Mouse (Mus musculus) liver, embryonic 16.5 days (tissue): ENCODE measurements at regions not wholly inside any gene's neighbourhood (a gene's known extent, or its start where the extent isn't known, plus 50 kb on each side); places are given as distances from the start of the nearest gene placed in this dataset.

Experiments
- ATAC-seq: fragments of 200-750 bp; cut with Nextera tagmentation; 2 replicates; pipeline ENCODE4 v1.8.0; 2017; ENCODE audit warnings: low read depth, mild to moderate bottlenecking, moderate number of reproducible peaks, moderate library complexity
- H3K27ac ChIP-seq: fragments of 300-500 bp; sonication (generic); 2 replicates; pipeline ENCODE4 v1.5.1; 2014; ENCODE audit warnings: mild to moderate bottlenecking, low read length
- H3K27me3 ChIP-seq: fragments of 300-500 bp; sonication (generic); 2 replicates; pipeline ENCODE4 v1.6.1; 2014; ENCODE audit warnings: low read depth, low read length, mixed read lengths; ENCODE audit not compliant: control insufficient read depth, insufficient read depth
- H3K36me3 ChIP-seq: fragments of 300-500 bp; sonication (generic); 2 replicates; pipeline ENCODE4 v1.6.1; 2014; ENCODE audit warnings: mild to moderate bottlenecking; ENCODE audit not compliant: control insufficient read depth, insufficient read depth
- H3K4me1 ChIP-seq: fragments of 300-500 bp; sonication (generic); 2 replicates; pipeline ENCODE4 v1.6.1; 2014; ENCODE audit warnings: low read depth, low read length, mixed read lengths; ENCODE audit not compliant: control insufficient read depth
- H3K4me2 ChIP-seq: fragments of 300-500 bp; sonication (generic); 2 replicates; pipeline ENCODE4 v1.6.1; 2014; ENCODE audit warnings: low read depth, low read length, mixed read lengths
- H3K4me3 ChIP-seq: fragments of 300-500 bp; sonication (generic); 2 replicates; pipeline ENCODE4 v1.5.1; 2014; ENCODE audit warnings: low read depth, mild to moderate bottlenecking, low read length
- H3K9ac ChIP-seq: fragments of 300-500 bp; sonication (generic); 2 replicates; pipeline ENCODE4 v1.6.1; 2014; ENCODE audit warnings: low read depth, low read length
- H3K9me3 ChIP-seq: fragments of 300-500 bp; sonication (generic); replicated peaks from 2 replicates; pipeline ENCODE4 v1.6.1; 2016; ENCODE audit warnings: low read length; ENCODE audit not compliant: control insufficient read depth
- WGBS: fragments of 180-500 bp; shearing (Covaris S2); extraction: QIAGEN DNeasy Blood & Tissue Kit; methylation state at CpG from one replicate; pipeline ENCODE4 v1.1.7; 2014; ENCODE audit not compliant: insufficient replicate concordance; 5-methylcytosine and 5-hydroxymethylcytosine counted together

GRCm38 (mm10) chr3:35027898-35028297, 377.7 kb downstream of the Sox2 start:
- no peaks in the 10 kb centered on the region for H3K4me1 ChIP-seq
- no peak for ATAC-seq
- no peak overlapping the region for H3K27ac ChIP-seq
- H3K27me3 ChIP-seq: no peaks in the 10 kb centered on the region
- H3K4me3 ChIP-seq: no peak overlapping the region
- H3K4me2 ChIP-seq: no peak overlapping the region
- H3K9ac ChIP-seq: no peak overlapping the region
- H3K36me3 ChIP-seq: no peaks in the 10 kb centered on the region
- H3K9me3 ChIP-seq: no peaks in the 10 kb centered on the region
- 24% methylated on average over 5 of the region's 5 CpGs for WGBS

GRCm38 (mm10) chr3:35029924-35030323, 379.7 kb downstream of the Sox2 start:
- no peak overlapping the region for H3K4me2 ChIP-seq
- no peaks in the 10 kb centered on the region for H3K36me3 ChIP-seq
- no peak overlapping the region for H3K27ac ChIP-seq
- H3K4me3 ChIP-seq: no peak overlapping the region
- no peaks in the 10 kb centered on the region for H3K27me3 ChIP-seq
- 68% methylated on average over 8 of the region's 8 CpGs for WGBS
- no peak for ATAC-seq
- H3K4me1 ChIP-seq: no peaks in the 10 kb centered on the region
- no peaks in the 10 kb centered on the region for H3K9me3 ChIP-seq
- no peak overlapping the region for H3K9ac ChIP-seq

- no peaks in the 10 kb centered on the region for H3K27me3 ChIP-seq
- no peak overlapping the region for H3K4me3 ChIP-seq
- no peak overlapping the region for H3K27ac ChIP-seq
- no peak for ATAC-seq
- H3K9ac ChIP-seq: no peak overlapping the region
- no peaks in the 10 kb centered on the region for H3K36me3 ChIP-seq
- H3K9me3 ChIP-seq: no peaks in the 10 kb centered on the region
- no peaks in the 10 kb centered on the region for H3K4me1 ChIP-seq
- H3K4me2 ChIP-seq: no peak overlapping the region
- WGBS: 63% methylated on average over 8 of the region's 8 CpGs
Observed at GRCm38 (mm10) chr3:35033587-35033986, 383.4 kb downstream of the Sox2 start.

- ATAC-seq: no peak
- WGBS: 66% methylated on average over 7 of the region's 7 CpGs
- Histone ChIP-seq H3K4me2 (no peak overlapping the region), H3K36me3 (no peaks in the 10 kb centered on the region), H3K4me1 (no peaks in the 10 kb centered on the region), H3K9me3 (no peaks in the 10 kb centered on the region), H3K9ac (no peak overlapping the region), H3K27ac (no peak overlapping the region), H3K4me3 (no peak overlapping the region), H3K27me3 (no peaks in the 10 kb centered on the region)
Observed at GRCm38 (mm10) chr3:35035234-35035633, 385.0 kb downstream of the Sox2 start.

GRCm38 (mm10) chr3:35043705-35044104, 393.5 kb downstream of the Sox2 start:
- Histone ChIP-seq H3K4me2 (no peak overlapping the region), H3K9me3 (no peaks in the 10 kb centered on the region), H3K4me1 (no peaks in the 10 kb centered on the region), H3K36me3 (no peaks in the 10 kb centered on the region), H3K27ac (no peak overlapping the region), H3K9ac (no peak overlapping the region), H3K27me3 (no peaks in the 10 kb centered on the region), H3K4me3 (no peak overlapping the region)
- 53% methylated on average over 2 of the region's 2 CpGs for WGBS
- ATAC-seq: no peak

- Histone ChIP-seq H3K9me3 (no peaks in the 10 kb centered on the region), H3K4me2 (no peak overlapping the region), H3K27me3 (no peaks in the 10 kb centered on the region), H3K9ac (no peak overlapping the region), H3K27ac (no peak overlapping the region), H3K4me3 (no peak overlapping the region), H3K4me1 (no peaks in the 10 kb centered on the region), H3K36me3 (no peaks in the 10 kb centered on the region)
- WGBS: 37% methylated on average over 4 of the region's 4 CpGs
- no peak for ATAC-seq
Observed at GRCm38 (mm10) chr3:35059438-35059837, 409.2 kb downstream of the Sox2 start.

- 40% methylated on average over 10 of the region's 10 CpGs for WGBS
- ATAC-seq: no peak
- Histone ChIP-seq H3K4me1 (no peaks in the 10 kb centered on the region), H3K4me3 (no peak overlapping the region), H3K9me3 (no peaks in the 10 kb centered on the region), H3K9ac (no peak overlapping the region), H3K4me2 (no peak overlapping the region), H3K36me3 (no peaks in the 10 kb centered on the region), H3K27me3 (no peaks in the 10 kb centered on the region), H3K27ac (no peak overlapping the region)
Observed at GRCm38 (mm10) chr3:35060042-35060441, 409.8 kb downstream of the Sox2 start.

- WGBS: 46% methylated on average over 9 of the region's 9 CpGs
- ATAC-seq: no peak
- H3K9me3 ChIP-seq: no peaks in the 10 kb centered on the region
Observed at GRCm38 (mm10) chr3:35066824-35067223, 416.6 kb downstream of the Sox2 start.

GRCm38 (mm10) chr3:35068586-35068985, 418.4 kb downstream of the Sox2 start:
- Histone ChIP-seq H3K9ac (no peak overlapping the region), H3K4me1 (no peaks in the 10 kb centered on the region), H3K4me2 (no peak overlapping the region), H3K27ac (no peak overlapping the region), H3K9me3 (no peaks in the 10 kb centered on the region), H3K36me3 (no peaks in the 10 kb centered on the region), H3K27me3 (no peaks in the 10 kb centered on the region), H3K4me3 (no peak overlapping the region)
- WGBS: 70% methylated on average over 8 of the region's 8 CpGs
- ATAC-seq: no peak

More at GRCm38 (mm10) chr3:35066824-35067223, 416.6 kb downstream of the Sox2 start:
- H3K27me3 ChIP-seq: no peaks in the 10 kb centered on the region
- no peaks in the 10 kb centered on the region for H3K36me3 ChIP-seq
- H3K4me2 ChIP-seq: no peak overlapping the region
- H3K4me3 ChIP-seq: no peak overlapping the region
- H3K4me1 ChIP-seq: no peaks in the 10 kb centered on the region
- no peak overlapping the region for H3K9ac ChIP-seq
- no peak overlapping the region for H3K27ac ChIP-seq

- H3K4me2 ChIP-seq: no peak overlapping the region
- H3K4me1 ChIP-seq: no peaks in the 10 kb centered on the region
- no peaks in the 10 kb centered on the region for H3K9me3 ChIP-seq
- H3K27ac ChIP-seq: no peak overlapping the region
- H3K9ac ChIP-seq: no peak overlapping the region
- H3K36me3 ChIP-seq: no peaks in the 10 kb centered on the region
- WGBS: 45% methylated on average over 2 of the region's 2 CpGs
- H3K27me3 ChIP-seq: no peaks in the 10 kb centered on the region
- no peak for ATAC-seq
- H3K4me3 ChIP-seq: no peak overlapping the region
Observed at GRCm38 (mm10) chr3:35071046-35071445, 420.8 kb downstream of the Sox2 start.
